Mouse (Mus musculus) myocyte (in vitro differentiated cells): ENCODE results near the gene Cd79a. TPM values are rescaled to one million over a fixed set of nuclear protein-coding genes. Genes with fewer than 3 reads are reported as not detected.
A peak's percentile ranks its signal among the peaks of the same experiment; 100 is the strongest.
"Not testable (repeated sequence)": the region's sequence is repeated elsewhere in the genome, so short reads cannot be mapped to it uniquely, and the experiment has no call there.

Experiments
- H3K27me3 ChIP-seq: one replicate; pipeline ENCODE4 v1.6.1; 2011; ENCODE audit not compliant: control insufficient read depth, insufficient read depth, insufficient read length
- H3K36me3 ChIP-seq: one replicate; pipeline ENCODE4 v1.6.1; 2011; ENCODE audit not compliant: control insufficient read depth, insufficient read depth
- H3K4me2 ChIP-seq: one replicate; pipeline ENCODE4 v1.6.1; 2011; ENCODE audit warnings: low read depth, control low read depth
- H3K4me3 ChIP-seq: one replicate; pipeline ENCODE4 v1.5.1; 2011; ENCODE audit warnings: mild to moderate bottlenecking, control low read depth, moderate library complexity
- H3K79me2 ChIP-seq: one replicate; pipeline ENCODE4 v1.6.1; 2011; ENCODE audit not compliant: control insufficient read depth, insufficient read depth
- H3ac ChIP-seq: one replicate; pipeline ENCODE4 v1.6.1; 2011; ENCODE audit not compliant: control insufficient read depth, insufficient read length
- CEBPB ChIP-seq: IDR thresholded peaks from 2 replicates; pipeline ENCODE4 v1.6.1; 2011; ENCODE audit warnings: mild to moderate bottlenecking, moderate library complexity; ENCODE audit not compliant: poor library complexity, insufficient read depth, severe bottlenecking
- E2F4 ChIP-seq: IDR thresholded peaks from one replicate; pipeline ENCODE4 v1.6.1; 2011; ENCODE audit warnings: mild to moderate bottlenecking, control low read depth, moderate library complexity; ENCODE audit not compliant: insufficient read depth
- MAX ChIP-seq: IDR thresholded peaks from one replicate; pipeline ENCODE4 v1.6.1; 2011; ENCODE audit warnings: low read depth, mild to moderate bottlenecking, control low read depth
- MYOD1 ChIP-seq, 3 experiments: IDR thresholded peaks; one replicate each; pipeline ENCODE4 v1.6.1; 2011; ENCODE audit warnings: control low read depth in 2 of 3, low read depth in 2 of 3, mild to moderate bottlenecking in 2 of 3, moderate library complexity in 1 of 3; ENCODE audit not compliant: insufficient read length in 2 of 3, control insufficient read depth in 1 of 3
- MYOG ChIP-seq, 3 experiments: IDR thresholded peaks; one replicate each; pipeline ENCODE4 v1.6.1; 2011; ENCODE audit warnings: control low read depth in 2 of 3, low read depth in 2 of 3, mild to moderate bottlenecking in 2 of 3; ENCODE audit not compliant: insufficient read length in 2 of 3, control insufficient read depth in 1 of 3, insufficient read depth in 1 of 3
- POLR2A ChIP-seq: IDR thresholded peaks from one replicate; pipeline ENCODE4 v1.6.1; 2011; ENCODE audit warnings: low read depth, mild to moderate bottlenecking, control low read depth, moderate library complexity; ENCODE audit not compliant: insufficient read length
- POLR2AphosphoS2 ChIP-seq: IDR thresholded peaks from one replicate; pipeline ENCODE4 v1.6.1; 2011; ENCODE audit warnings: low read depth, control low read depth; ENCODE audit not compliant: insufficient read length
- REST ChIP-seq: IDR thresholded peaks from one replicate; pipeline ENCODE4 v1.6.1; 2011; ENCODE audit warnings: mild to moderate bottlenecking, control low read depth, moderate library complexity; ENCODE audit not compliant: insufficient read depth, insufficient read length
- SRF ChIP-seq: IDR thresholded peaks from one replicate; pipeline ENCODE4 v1.6.1; 2011; ENCODE audit warnings: low read depth; ENCODE audit not compliant: control insufficient read depth, insufficient read length
- TCF12 ChIP-seq: IDR thresholded peaks from one replicate; pipeline ENCODE4 v1.6.1; 2011; ENCODE audit warnings: mild to moderate bottlenecking, control low read depth; ENCODE audit not compliant: poor library complexity, insufficient read depth, severe bottlenecking
- TCF3 ChIP-seq: IDR thresholded peaks from one replicate; pipeline ENCODE4 v1.6.1; 2011; ENCODE audit warnings: low read depth, control low read depth; ENCODE audit not compliant: insufficient read length
- USF1 ChIP-seq: IDR thresholded peaks from one replicate; pipeline ENCODE4 v1.6.1; 2011; ENCODE audit warnings: low read depth, mild to moderate bottlenecking, control low read depth, moderate library complexity
- polyA plus RNA-seq: library from polyadenylated mRNA; unstranded; fragments of >200 nt; fragmentation: generic; extraction: Trizol; gene quantifications from one replicate; pipeline ENCODE4 v1.2.1, GENCODE M21; 2012; ENCODE audit warnings: missing spikeins

The Cd79a gene
- polyA plus RNA-seq, 1 experiment = 0.12 TPM

- Histone ChIP-seq H3K4me3 (no peak overlapping the region), H3K36me3 (peaks cover 44% of the 10 kb centered on the region), H3ac (no peak overlapping the region), H3K4me2 (no peak overlapping the region), H3K27me3 (no peaks in the 10 kb centered on the region), H3K79me2 (peaks cover 24% of the 10 kb centered on the region)
- TF ChIP-seq SRF (no peak), MYOG (IDR thresholded peaks at IDR 0.05; ENCODE audit: control insufficient read depth in 1 of 3, insufficient read depth in 1 of 3, insufficient read length in 2 of 3, low read depth in 2 of 3) (no peak), POLR2A (peak; percentile 42), POLR2AphosphoS2 (peak; percentile 90), TCF12 (no peak), MYOD1 (IDR thresholded peaks at IDR 0.05; ENCODE audit: control insufficient read depth in 1 of 3, insufficient read length in 2 of 3, low read depth in 2 of 3) (no peak)
Measured at GRCm38 (mm10) chr7:24890281-24891216, 6.6 kb upstream of the Cd79a start.

GRCm38 (mm10) chr7:24891241-24892124 is 5.7 kb upstream of the Cd79a start:
- Histone ChIP-seq H3K27me3 (no peaks in the 10 kb centered on the region), H3K79me2 (peaks cover 15% of the 10 kb centered on the region)

GRCm38 (mm10) chr7:24892125-24892583 is 5.0 kb upstream of the Cd79a start:
- Histone ChIP-seq H3ac (no peak overlapping the region), H3K79me2 (peaks cover 8% of the 10 kb centered on the region), H3K4me3 (no peak overlapping the region), H3K27me3 (no peaks in the 10 kb centered on the region), H3K36me3 (peaks cover 29% of the 10 kb centered on the region), H3K4me2 (no peak overlapping the region)
- TF ChIP-seq TCF3 (no peak), E2F4 (no peak), MAX (no peak), USF1 (no peak), MYOD1 (IDR thresholded peaks at IDR 0.05; ENCODE audit: control insufficient read depth in 1 of 3, insufficient read length in 2 of 3, low read depth in 2 of 3) (no peak), TCF12 (no peak), CEBPB (no peak), SRF (no peak), POLR2AphosphoS2 (no peak), POLR2A (no peak), MYOG (IDR thresholded peaks at IDR 0.05; ENCODE audit: control insufficient read depth in 1 of 3, insufficient read depth in 1 of 3, insufficient read length in 2 of 3, low read depth in 2 of 3) (no peak), REST (no peak)

More at GRCm38 (mm10) chr7:24891241-24892124, 5.7 kb upstream of the Cd79a start:
- Histone ChIP-seq H3ac (no peak overlapping the region), H3K36me3 (peaks cover 35% of the 10 kb centered on the region), H3K4me3 (no peak overlapping the region), H3K4me2 (no peak overlapping the region)
- TF ChIP-seq POLR2AphosphoS2 (peak; percentile 51), E2F4 (no peak)

- not testable (repeated sequence) for H3K27me3 ChIP-seq, H3K4me3 ChIP-seq, H3K79me2 ChIP-seq, H3K36me3 ChIP-seq, H3K4me2 ChIP-seq, H3ac ChIP-seq
Measured at GRCm38 (mm10) chr7:24895749-24896148, 1.4 kb upstream of the Cd79a start.

GRCm38 (mm10) chr7:24896269-24896668 is 912 bp upstream of the Cd79a start:
- no peak overlapping the region for H3ac ChIP-seq
- no peaks in the 10 kb centered on the region for H3K36me3 ChIP-seq
- H3K4me3 ChIP-seq = no peak overlapping the region
- no peaks in the 10 kb centered on the region for H3K79me2 ChIP-seq
- TF ChIP-seq TCF3 (no peak), CEBPB (no peak), E2F4 (no peak), TCF12 (no peak), POLR2A (no peak), USF1 (no peak), POLR2AphosphoS2 (no peak), MAX (no peak), SRF (no peak), MYOG (IDR thresholded peaks at IDR 0.05; ENCODE audit: control insufficient read depth in 1 of 3, insufficient read depth in 1 of 3, insufficient read length in 2 of 3, low read depth in 2 of 3) (no peak), MYOD1 (IDR thresholded peaks at IDR 0.05; ENCODE audit: control insufficient read depth in 1 of 3, insufficient read length in 2 of 3, low read depth in 2 of 3) (no peak), REST (no peak)
- no peak overlapping the region for H3K4me2 ChIP-seq
- no peaks in the 10 kb centered on the region for H3K27me3 ChIP-seq
